Mouse (Mus musculus): ENCODE results near the gene Speer4e. TPM values are rescaled to one million over a fixed set of nuclear protein-coding genes. Genes with fewer than 3 reads are reported as not detected.
"Not testable (repeated sequence)": the region's sequence is repeated elsewhere in the genome, so short reads cannot be mapped to it uniquely, and the experiment has no call there.

Speer4e gene
- total RNA-seq, 2 experiments from 2014 or later: not detected

- intact Hi-C loops (cut with DNase I): no loop called here
- DNase-seq: no peak
These were observed 46.0 kb downstream of the Speer4e start for GRCm38 (mm10) chr5:14892242-14892641.

- intact Hi-C loops (cut with DNase I); DNase-seq: not testable (repeated sequence)
These were observed 52.9 kb downstream of the Speer4e start for GRCm38 (mm10) chr5:14885291-14885690.

Other genes with a start within 250 kb of the Speer4e start
- gene Gm9758, start 23.5 kb downstream of the Speer4e start, total RNA-seq (2021): not detected
- not detected for gene Gm10354, start 40.5 kb upstream of the Speer4e start, total RNA-seq (2021)
- gene Gm17019, start 94.6 kb upstream of the Speer4e start, total RNA-seq (2021): not detected

All from heart, postnatal 36 days (tissue).